Mouse (Mus musculus) E14TG2a.4 (cell line): ENCODE measurements at regions not wholly inside any gene's neighbourhood (a gene's known extent, or its start where the extent isn't known, plus 50 kb on each side); places are given as distances from the start of the nearest gene placed in this dataset.

Experiments used
- H3K27me3 ChIP-seq: 2 replicates; pipeline ENCODE4 v1.6.1; 2014; ENCODE audit warnings: low read length, control low read depth; ENCODE audit not compliant: insufficient read depth
- H3K36me3 ChIP-seq: 2 replicates; pipeline ENCODE4 v1.6.1; 2014; ENCODE audit warnings: low read length, control low read depth; ENCODE audit not compliant: insufficient read depth
- H3K4me1 ChIP-seq: replicated peaks from 2 replicates; pipeline ENCODE4 v1.6.1; 2014; ENCODE audit warnings: low read depth, low read length, control low read depth
- H3K4me3 ChIP-seq: replicated peaks from 2 replicates; pipeline ENCODE4 v1.5.1; 2014; ENCODE audit warnings: mild to moderate bottlenecking, low read length
- H3K9me3 ChIP-seq: 2 replicates; pipeline ENCODE4 v1.6.1; 2014; ENCODE audit warnings: low read length, control low read depth
- CTCF ChIP-seq: conservative IDR thresholded peaks from 2 replicates; pipeline ENCODE4 v1.5.1; 2014; ENCODE audit warnings: low read length
- NANOG ChIP-seq: IDR thresholded peaks from 2 replicates; pipeline ENCODE4 v1.6.1; 2014; ENCODE audit warnings: borderline replicate concordance, low read length, mixed read lengths
- POU5F1 ChIP-seq: IDR thresholded peaks from 2 replicates; pipeline ENCODE4 v1.6.1; 2014; ENCODE audit warnings: low read length, borderline replicate concordance

DNA sequence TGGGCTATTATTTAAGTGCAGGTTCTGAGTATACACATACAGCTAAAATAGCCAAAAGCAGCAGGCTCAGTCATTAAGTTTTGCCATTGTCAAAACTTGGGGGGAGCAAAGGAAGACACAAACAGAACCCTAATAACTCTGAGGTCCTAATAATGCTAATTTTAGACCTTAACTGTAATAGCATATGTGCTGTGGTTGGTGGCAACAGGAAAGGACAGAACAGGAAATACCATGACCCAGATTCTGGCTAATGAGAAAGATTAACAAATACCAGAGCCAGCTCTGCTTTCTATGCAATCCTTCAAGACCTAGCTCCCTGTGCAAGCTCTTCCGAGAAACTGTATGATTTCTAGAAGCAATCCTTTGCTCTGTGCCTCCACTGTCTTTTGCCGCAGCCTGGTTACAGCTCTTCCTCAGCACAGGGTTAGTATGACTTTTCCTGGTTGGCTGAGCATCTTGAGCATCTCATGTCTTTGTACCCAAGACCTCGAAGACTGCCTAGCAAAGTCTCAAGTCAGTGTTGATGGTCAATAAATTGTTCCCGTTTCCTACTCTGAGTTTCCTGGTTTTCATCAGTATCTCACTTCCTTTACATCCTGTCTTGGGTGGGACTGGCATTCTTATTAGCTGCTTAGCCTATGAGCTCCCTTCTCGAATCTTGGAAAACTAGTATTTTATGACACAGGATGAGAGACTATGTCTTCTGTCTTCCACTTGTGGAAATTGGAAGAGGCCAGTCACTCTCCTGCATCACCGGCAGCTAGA is 49.9 kb upstream of the Eed start:
- H3K27me3 ChIP-seq, result no peaks in the 10 kb centered on the region
- TF ChIP-seq CTCF (no peak), POU5F1 (no peak), NANOG (no peak)
- H3K4me3 ChIP-seq, result no peak overlapping the region
- no peaks in the 10 kb centered on the region for H3K36me3 ChIP-seq
- peaks cover 48% of the 10 kb centered on the region for H3K4me1 ChIP-seq
- no peaks in the 10 kb centered on the region for H3K9me3 ChIP-seq

- Histone ChIP-seq H3K27me3 (no peaks in the 10 kb centered on the region), H3K9me3 (no peaks in the 10 kb centered on the region), H3K36me3 (no peaks in the 10 kb centered on the region), H3K4me1 (peaks cover 27% of the 10 kb centered on the region), H3K4me3 (no peak overlapping the region)
- TF ChIP-seq POU5F1 (no peak), CTCF (no peak), NANOG (no peak)
Measured at GRCm38 (mm10) chr7:90033086-90033485, 52.3 kb upstream of the Eed start.

GRCm38 (mm10) chr7:90033640-90034312 is 53.0 kb upstream of the Eed start:
- H3K4me1 ChIP-seq, result peaks cover 24% of the 10 kb centered on the region
- H3K36me3 ChIP-seq, result no peaks in the 10 kb centered on the region
- H3K4me3 ChIP-seq, result no peak overlapping the region
- no peaks in the 10 kb centered on the region for H3K27me3 ChIP-seq
- H3K9me3 ChIP-seq, result no peaks in the 10 kb centered on the region
- TF ChIP-seq CTCF (no peak), NANOG (no peak), POU5F1 (no peak)

GRCm38 (mm10) chr7:90034498-90034897 is 53.7 kb upstream of the Eed start:
- Histone ChIP-seq H3K27me3 (no peaks in the 10 kb centered on the region), H3K9me3 (no peaks in the 10 kb centered on the region), H3K4me1 (peaks cover 16% of the 10 kb centered on the region), H3K36me3 (no peaks in the 10 kb centered on the region), H3K4me3 (no peak overlapping the region)
- TF ChIP-seq NANOG (no peak), POU5F1 (no peak), CTCF (no peak)

- Histone ChIP-seq H3K9me3 (no peaks in the 10 kb centered on the region), H3K27me3 (no peaks in the 10 kb centered on the region), H3K36me3 (no peaks in the 10 kb centered on the region), H3K4me3 (no peak overlapping the region), H3K4me1 (peaks cover 8% of the 10 kb centered on the region)
- peak; percentile 58 for TF ChIP-seq CTCF
- TF ChIP-seq POU5F1, result no peak
- no peak for TF ChIP-seq NANOG
Measured at GRCm38 (mm10) chr7:90035396-90035795, 54.6 kb upstream of the Eed start.

GRCm38 (mm10) chr7:90037736-90038135 is 57.0 kb upstream of the Eed start:
- Histone ChIP-seq H3K4me3 (no peak overlapping the region), H3K27me3 (no peaks in the 10 kb centered on the region), H3K36me3 (no peaks in the 10 kb centered on the region), H3K4me1 (peaks cover 24% of the 10 kb centered on the region), H3K9me3 (no peaks in the 10 kb centered on the region)
- TF ChIP-seq POU5F1 (no peak), CTCF (no peak), NANOG (no peak)

- H3K9me3 ChIP-seq, result no peaks in the 10 kb centered on the region
- H3K36me3 ChIP-seq, result no peaks in the 10 kb centered on the region
- no peak overlapping the region for H3K4me3 ChIP-seq
- H3K4me1 ChIP-seq, result peaks cover 27% of the 10 kb centered on the region
- H3K27me3 ChIP-seq, result no peaks in the 10 kb centered on the region
- TF ChIP-seq NANOG (no peak), CTCF (no peak)
Measured at GRCm38 (mm10) chr7:90039504-90039903, 58.7 kb upstream of the Eed start.

DNA sequence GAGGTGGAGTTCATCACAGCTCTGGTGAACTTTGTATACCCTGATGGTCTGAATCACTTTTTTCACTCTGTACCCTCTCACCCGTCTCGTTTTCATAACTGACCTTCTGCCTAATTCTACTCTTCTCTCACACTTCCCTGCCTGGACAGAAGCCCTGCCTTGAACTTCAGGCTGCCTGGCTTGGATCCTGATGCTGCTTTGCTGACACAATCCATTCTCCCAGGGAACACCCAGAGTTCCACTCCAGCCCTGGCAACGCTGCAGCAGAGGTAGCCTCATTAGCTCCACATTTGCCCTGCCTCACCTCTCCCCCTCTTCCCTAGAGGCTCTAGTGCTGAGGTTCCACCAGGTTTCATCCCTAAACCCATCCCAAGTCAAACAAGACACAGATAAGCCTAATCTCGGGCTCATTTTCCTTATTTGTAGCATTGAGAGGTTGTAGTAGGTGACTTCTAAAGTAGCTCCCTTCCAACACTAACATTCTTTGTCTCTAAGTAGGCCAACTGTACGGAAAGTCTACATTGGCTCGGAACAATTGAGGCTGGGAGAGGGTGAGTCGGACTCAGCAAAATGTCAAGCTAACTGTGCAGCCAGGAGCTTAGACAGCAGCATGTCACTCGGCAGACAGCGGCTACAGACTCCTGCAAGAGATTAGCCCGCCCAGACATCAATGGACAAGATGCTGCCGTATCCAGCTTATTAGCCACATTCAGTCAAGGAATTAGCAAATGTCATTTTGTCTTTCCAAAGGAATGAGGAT is 60.0 kb upstream of the Eed start:
- no peaks in the 10 kb centered on the region for H3K27me3 ChIP-seq
- H3K36me3 ChIP-seq, result no peaks in the 10 kb centered on the region

More for the DNA sequence above, 60.0 kb upstream of the Eed start:
- Histone ChIP-seq H3K9me3 (no peaks in the 10 kb centered on the region), H3K4me1 (peaks cover 27% of the 10 kb centered on the region), H3K4me3 (no peak overlapping the region)
- TF ChIP-seq NANOG, result no peak
- no peak for TF ChIP-seq CTCF
- no peak for TF ChIP-seq POU5F1
